Mouse (Mus musculus): ENCODE measurements around the gene Gabrb1. TPM values are rescaled to one million over a fixed set of nuclear protein-coding genes. Genes with fewer than 3 reads are reported as not detected.
"Not testable (repeated sequence)": the region's sequence is repeated elsewhere in the genome, so short reads cannot be mapped to it uniquely, and the experiment has no call there.

Gene Gabrb1
- polyA plus RNA-seq, 1 experiment from 2014 or later: 24.8 TPM

DNA sequence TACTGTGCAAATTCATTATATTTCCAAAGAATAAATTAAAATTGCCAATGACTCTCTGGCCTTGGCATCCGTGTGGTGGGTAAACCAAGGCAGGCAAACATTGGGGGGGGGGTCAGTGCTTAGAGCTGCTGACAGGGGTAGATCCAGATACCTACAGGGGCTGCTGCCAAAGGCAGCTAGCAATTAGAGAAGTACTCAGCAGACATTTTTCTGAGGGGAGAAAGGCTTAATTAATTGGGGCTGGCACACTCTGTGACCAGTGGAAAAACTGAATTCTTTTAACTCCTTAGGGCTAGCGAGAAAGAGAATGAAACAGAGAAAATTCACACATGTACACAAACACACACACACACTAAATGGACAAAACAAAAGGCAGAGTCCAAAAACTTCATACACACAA lies 388.3 kb downstream of the Gabrb1 start:
- peak; percentile 81 for ATAC-seq
- no peaks in the 10 kb centered on the region for H3K4me1 ChIP-seq (replicated peaks; ENCODE audit: control insufficient read depth, insufficient read depth, low read length)
- H3K4me3 ChIP-seq (replicated peaks; ENCODE audit: low read length): no peak overlapping the region
- H3K4me2 ChIP-seq (ENCODE audit: low read length): no peak overlapping the region
- H3K9me3 ChIP-seq (ENCODE audit: control insufficient read depth, low read length): no peaks in the 10 kb centered on the region
- H3K36me3 ChIP-seq (ENCODE audit: control insufficient read depth, insufficient read depth): no peaks in the 10 kb centered on the region
- no peak overlapping the region for H3K27ac ChIP-seq (ENCODE audit: low read length)
- no peaks in the 10 kb centered on the region for H3K27me3 ChIP-seq (replicated peaks; ENCODE audit: control insufficient read depth, insufficient read depth, low read length)
- no peak overlapping the region for H3K9ac ChIP-seq (replicated peaks; ENCODE audit: low read depth, low read length)
- WGBS: 35% methylated on average over 2 of the region's 2 CpGs

GRCm38 (mm10) chr5:72064079-72064478 lies 406.2 kb downstream of the Gabrb1 start:
- no peaks in the 10 kb centered on the region for H3K9me3 ChIP-seq (ENCODE audit: control insufficient read depth, low read length)
- H3K4me3 ChIP-seq (replicated peaks; ENCODE audit: low read length): no peak overlapping the region
- H3K36me3 ChIP-seq (ENCODE audit: control insufficient read depth, insufficient read depth): no peaks in the 10 kb centered on the region
- no peaks in the 10 kb centered on the region for H3K4me1 ChIP-seq (replicated peaks; ENCODE audit: control insufficient read depth, insufficient read depth, low read length)
- H3K9ac ChIP-seq (replicated peaks; ENCODE audit: low read depth, low read length): no peak overlapping the region
- WGBS: 75% methylated on average over 1 of the region's 1 CpGs
- no peak for ATAC-seq
- no peaks in the 10 kb centered on the region for H3K27me3 ChIP-seq (replicated peaks; ENCODE audit: control insufficient read depth, insufficient read depth, low read length)
- H3K4me2 ChIP-seq (ENCODE audit: low read length): no peak overlapping the region
- no peak overlapping the region for H3K27ac ChIP-seq (ENCODE audit: low read length)

GRCm38 (mm10) chr5:72068826-72069225 lies 410.9 kb downstream of the Gabrb1 start:
- no peak for ATAC-seq
- no peak overlapping the region for H3K9ac ChIP-seq (replicated peaks; ENCODE audit: low read depth, low read length)
- H3K36me3 ChIP-seq (ENCODE audit: control insufficient read depth, insufficient read depth): no peaks in the 10 kb centered on the region
- no peaks in the 10 kb centered on the region for H3K9me3 ChIP-seq (ENCODE audit: control insufficient read depth, low read length)
- no peaks in the 10 kb centered on the region for H3K4me1 ChIP-seq (replicated peaks; ENCODE audit: control insufficient read depth, insufficient read depth, low read length)
- 60% methylated on average over 6 of the region's 6 CpGs for WGBS
- no peak overlapping the region for H3K4me3 ChIP-seq (replicated peaks; ENCODE audit: low read length)
- no peaks in the 10 kb centered on the region for H3K27me3 ChIP-seq (replicated peaks; ENCODE audit: control insufficient read depth, insufficient read depth, low read length)
- H3K27ac ChIP-seq (ENCODE audit: low read length): no peak overlapping the region
- H3K4me2 ChIP-seq (ENCODE audit: low read length): no peak overlapping the region

- H3K27ac ChIP-seq (ENCODE audit: low read length); H3K4me3 ChIP-seq (replicated peaks; ENCODE audit: low read length); H3K9me3 ChIP-seq (ENCODE audit: control insufficient read depth, low read length); H3K27me3 ChIP-seq (replicated peaks; ENCODE audit: control insufficient read depth, insufficient read depth, low read length); H3K4me2 ChIP-seq (ENCODE audit: low read length); ATAC-seq; H3K9ac ChIP-seq (replicated peaks; ENCODE audit: low read depth, low read length); H3K4me1 ChIP-seq (replicated peaks; ENCODE audit: control insufficient read depth, insufficient read depth, low read length); H3K36me3 ChIP-seq (ENCODE audit: control insufficient read depth, insufficient read depth): not testable (repeated sequence)
- WGBS: 85% methylated on average over 7 of the region's 7 CpGs
Observed at GRCm38 (mm10) chr5:72069398-72069797, 411.5 kb downstream of the Gabrb1 start.

DNA sequence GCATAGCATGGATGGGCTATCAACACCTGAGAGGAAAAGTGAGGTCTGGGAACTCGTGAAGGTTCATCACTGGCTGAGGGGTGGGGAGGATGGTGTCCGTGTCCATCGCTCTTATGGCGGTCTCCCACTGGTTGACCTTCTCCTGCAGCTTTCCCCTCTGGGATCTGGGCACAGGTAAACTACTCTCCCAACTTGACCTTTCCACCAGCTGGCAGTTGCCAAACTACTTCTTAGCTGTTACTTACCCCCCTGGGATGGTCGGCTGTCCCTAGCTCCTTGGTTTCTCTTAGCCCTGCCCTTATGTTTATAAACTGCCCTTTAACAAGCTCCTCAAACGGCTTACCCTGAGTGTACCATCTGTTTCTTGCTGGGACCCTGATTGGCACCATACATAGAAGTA lies 418.9 kb downstream of the Gabrb1 start:
- no peak overlapping the region for H3K4me2 ChIP-seq (ENCODE audit: low read length)
- no peaks in the 10 kb centered on the region for H3K4me1 ChIP-seq (replicated peaks; ENCODE audit: control insufficient read depth, insufficient read depth, low read length)
- no peaks in the 10 kb centered on the region for H3K9me3 ChIP-seq (ENCODE audit: control insufficient read depth, low read length)
- H3K4me3 ChIP-seq (replicated peaks; ENCODE audit: low read length): no peak overlapping the region
- no peak overlapping the region for H3K27ac ChIP-seq (ENCODE audit: low read length)
- WGBS: 92% methylated on average over 6 of the region's 6 CpGs
- H3K36me3 ChIP-seq (ENCODE audit: control insufficient read depth, insufficient read depth): no peaks in the 10 kb centered on the region
- H3K9ac ChIP-seq (replicated peaks; ENCODE audit: low read depth, low read length): no peak overlapping the region
- no peak for ATAC-seq
- no peaks in the 10 kb centered on the region for H3K27me3 ChIP-seq (replicated peaks; ENCODE audit: control insufficient read depth, insufficient read depth, low read length)

- H3K9me3 ChIP-seq (ENCODE audit: control insufficient read depth, low read length): no peaks in the 10 kb centered on the region
- no peaks in the 10 kb centered on the region for H3K4me1 ChIP-seq (replicated peaks; ENCODE audit: control insufficient read depth, insufficient read depth, low read length)
- 96% methylated on average over 1 of the region's 1 CpGs for WGBS
- H3K9ac ChIP-seq (replicated peaks; ENCODE audit: low read depth, low read length): no peak overlapping the region
- peak; percentile 26; the same call in 1 of the 2 replicates for ATAC-seq
- no peak overlapping the region for H3K4me2 ChIP-seq (ENCODE audit: low read length)
- no peak overlapping the region for H3K4me3 ChIP-seq (replicated peaks; ENCODE audit: low read length)
- no peak overlapping the region for H3K27ac ChIP-seq (ENCODE audit: low read length)
- H3K27me3 ChIP-seq (replicated peaks; ENCODE audit: control insufficient read depth, insufficient read depth, low read length): no peaks in the 10 kb centered on the region
- no peaks in the 10 kb centered on the region for H3K36me3 ChIP-seq (ENCODE audit: control insufficient read depth, insufficient read depth)
Observed at GRCm38 (mm10) chr5:72086518-72086917, 428.6 kb downstream of the Gabrb1 start.

DNA sequence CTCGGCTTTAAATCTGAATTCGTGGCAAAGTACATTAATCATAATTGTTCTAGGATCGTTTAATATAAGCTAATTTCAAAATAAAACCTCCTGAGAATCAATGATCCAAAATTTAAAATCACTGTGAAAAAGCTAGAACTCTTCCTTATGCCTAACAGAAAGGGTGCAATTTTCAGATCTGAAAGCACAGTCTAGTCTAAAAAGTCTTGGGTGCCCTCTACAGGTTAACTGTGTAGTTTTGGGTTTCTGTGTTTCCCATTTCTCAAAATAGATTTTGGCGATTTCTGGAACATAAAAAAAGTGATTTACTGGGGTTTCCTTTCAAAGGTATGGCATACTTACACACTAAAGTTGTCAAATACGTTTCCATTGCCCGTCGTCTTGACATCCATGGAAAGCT lies 436.7 kb downstream of the Gabrb1 start:
- Histone ChIP-seq H3K4me1 (replicated peaks; ENCODE audit: control insufficient read depth, insufficient read depth, low read length) (no peaks in the 10 kb centered on the region), H3K4me3 (replicated peaks; ENCODE audit: low read length) (no peak overlapping the region), H3K27ac (ENCODE audit: low read length) (no peak overlapping the region), H3K9ac (replicated peaks; ENCODE audit: low read depth, low read length) (no peak overlapping the region), H3K36me3 (ENCODE audit: control insufficient read depth, insufficient read depth) (no peaks in the 10 kb centered on the region), H3K4me2 (ENCODE audit: low read length) (no peak overlapping the region), H3K9me3 (ENCODE audit: control insufficient read depth, low read length) (no peaks in the 10 kb centered on the region), H3K27me3 (replicated peaks; ENCODE audit: control insufficient read depth, insufficient read depth, low read length) (no peaks in the 10 kb centered on the region)
- peak; percentile 78 for ATAC-seq
- WGBS: 58% methylated on average over 7 of the region's 7 CpGs

DNA sequence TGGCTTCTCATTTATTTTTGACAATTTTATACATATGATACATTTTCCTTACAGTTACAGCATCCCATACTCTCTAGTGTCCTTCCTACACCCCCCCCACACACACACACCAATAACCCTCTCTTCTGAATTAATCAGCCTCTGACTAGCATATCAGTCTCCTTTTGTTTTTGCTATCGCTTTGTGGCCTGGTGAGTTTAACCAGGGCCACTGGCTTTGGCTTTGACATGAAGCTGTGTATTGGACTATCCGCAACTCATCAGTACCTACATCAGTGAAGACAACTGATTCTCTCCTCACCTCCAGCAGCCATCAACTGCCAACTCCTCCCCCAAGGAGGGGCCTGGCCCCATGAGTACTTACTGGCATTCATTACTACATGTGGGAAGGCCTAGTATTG lies 437.1 kb downstream of the Gabrb1 start:
- no peaks in the 10 kb centered on the region for H3K9me3 ChIP-seq (ENCODE audit: control insufficient read depth, low read length)
- no peak overlapping the region for H3K4me3 ChIP-seq (replicated peaks; ENCODE audit: low read length)
- no peak overlapping the region for H3K27ac ChIP-seq (ENCODE audit: low read length)
- H3K4me1 ChIP-seq (replicated peaks; ENCODE audit: control insufficient read depth, insufficient read depth, low read length): no peaks in the 10 kb centered on the region
- peak; percentile 36; the same call in 1 of the 2 replicates for ATAC-seq
- H3K4me2 ChIP-seq (ENCODE audit: low read length): no peak overlapping the region
- H3K27me3 ChIP-seq (replicated peaks; ENCODE audit: control insufficient read depth, insufficient read depth, low read length): no peaks in the 10 kb centered on the region
- no peaks in the 10 kb centered on the region for H3K36me3 ChIP-seq (ENCODE audit: control insufficient read depth, insufficient read depth)
- H3K9ac ChIP-seq (replicated peaks; ENCODE audit: low read depth, low read length): no peak overlapping the region
- WGBS: 93% methylated on average over 2 of the region's 2 CpGs

GRCm38 (mm10) chr5:72104274-72104921 lies 446.5 kb downstream of the Gabrb1 start:
- Histone ChIP-seq H3K27ac (ENCODE audit: low read length) (no peak overlapping the region), H3K9ac (replicated peaks; ENCODE audit: low read depth, low read length) (no peak overlapping the region), H3K4me1 (replicated peaks; ENCODE audit: control insufficient read depth, insufficient read depth, low read length) (peaks cover 3% of the 10 kb centered on the region; the same call in 1 of the 2 replicates), H3K9me3 (ENCODE audit: control insufficient read depth, low read length) (no peaks in the 10 kb centered on the region), H3K27me3 (replicated peaks; ENCODE audit: control insufficient read depth, insufficient read depth, low read length) (no peaks in the 10 kb centered on the region), H3K4me2 (ENCODE audit: low read length) (no peak overlapping the region), H3K36me3 (ENCODE audit: control insufficient read depth, insufficient read depth) (no peaks in the 10 kb centered on the region), H3K4me3 (replicated peaks; ENCODE audit: low read length) (no peak overlapping the region)
- 0 out of 2 replicates have a peak, but pooled peaks have one; percentile 26 for ATAC-seq
- WGBS: 29% methylated on average over 7 of the region's 7 CpGs
